Mouse (Mus musculus) spleen, adult 10 weeks (tissue): ENCODE results near the gene Gm18336. TPM values are rescaled to one million over a fixed set of nuclear protein-coding genes. Genes with fewer than 3 reads are reported as not detected.

Experiments used
- polyA plus RNA-seq: library from polyadenylated mRNA; stranded (reverse); fragments of 350-450 nt; fragmentation: Illumina TruSeq; extraction: RNeasy Lipid Tissue Mini Kit (QIAGEN cat#74804); gene quantifications from one replicate; pipeline ENCODE4 v1.2.3, GENCODE M21; 2015; ENCODE audit warnings: low replicate concordance; ENCODE audit not compliant: insufficient read depth

Gm18336 gene
- not detected for polyA plus RNA-seq

DNA sequence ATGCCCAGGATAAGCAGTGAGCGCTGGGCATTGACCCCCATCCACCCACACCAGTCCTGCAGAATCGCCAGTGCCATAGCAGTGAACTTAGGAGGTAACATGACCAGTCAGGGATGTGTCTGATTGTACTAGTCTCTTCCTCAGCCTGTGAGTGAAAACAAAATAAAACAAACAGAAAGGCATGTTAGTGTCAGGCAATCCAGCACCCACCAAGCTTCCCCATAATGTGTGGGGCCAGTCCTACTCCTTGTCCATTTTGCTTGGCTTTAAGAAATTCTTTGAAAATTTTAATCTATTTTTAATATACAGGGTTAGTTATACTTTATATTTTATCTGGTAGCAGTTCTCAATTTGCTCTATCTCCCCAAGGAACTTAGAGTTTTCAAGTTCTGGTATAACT, at the start of gene Gm18336:
Gm18336 (minus strand) TSS at position 101 of the 400 bp plus-strand sequence.

DNA sequence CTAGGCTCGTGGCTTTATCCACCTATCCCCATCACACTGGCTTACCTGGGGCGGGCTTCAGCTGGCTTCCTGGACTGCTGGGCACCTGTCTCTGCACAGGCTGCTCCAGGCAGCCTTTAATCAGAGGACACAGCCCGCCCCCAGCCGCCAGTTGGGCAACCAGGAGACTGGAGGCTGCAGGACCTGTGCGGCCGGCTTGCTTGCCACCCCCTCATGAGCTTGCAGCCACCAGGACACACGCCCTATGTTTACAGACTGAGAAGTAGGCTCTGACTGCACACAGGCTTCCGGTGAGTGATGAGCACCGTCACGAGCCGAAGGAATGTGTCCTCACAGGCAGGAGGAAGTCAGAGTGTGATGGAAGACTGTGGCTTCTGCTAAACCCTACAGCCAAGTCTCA, 36.7 kb upstream of the Gm18336 start, which contains the start of gene Trex2:
Trex2 (minus strand) TSS at position 93 of the 400 bp plus-strand sequence.

DNA sequence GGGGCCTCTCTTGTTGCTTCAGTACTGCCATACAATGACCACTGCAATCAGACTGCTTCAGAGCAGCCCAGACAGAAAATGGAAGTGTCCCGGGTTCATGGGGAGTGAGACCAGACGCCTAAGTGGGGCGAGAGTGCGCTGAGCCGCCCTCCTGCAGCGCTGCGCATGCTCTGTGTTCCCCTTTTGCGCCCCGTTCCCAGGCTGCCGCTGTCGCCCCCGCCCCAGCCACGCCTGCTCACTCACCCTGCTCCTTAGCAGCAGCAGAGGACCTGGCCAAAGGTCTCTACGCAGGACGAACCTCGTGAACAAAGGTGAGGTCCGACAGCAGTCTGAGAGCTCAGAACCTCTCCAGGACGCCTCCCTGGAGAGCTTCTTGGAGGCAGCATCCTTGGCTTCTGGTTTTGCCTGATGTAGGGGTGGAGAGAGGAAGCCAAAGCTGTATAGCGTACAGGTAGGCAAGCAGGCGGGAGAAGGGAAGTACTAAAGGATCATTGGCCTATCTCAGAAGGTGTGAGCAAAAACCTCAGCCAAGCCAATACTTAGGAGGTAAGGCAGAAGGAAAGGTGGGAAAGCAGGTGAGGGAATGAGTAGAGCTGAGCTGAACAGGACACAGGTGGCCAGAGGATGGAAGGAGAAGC, 12.5 kb upstream of the Gm18336 start, which contains the start of gene Zfp92:
Zfp92 (plus strand) TSS at position 217 of the 638 bp plus-strand sequence.

Other genes starting within 250 kb of the Gm18336 start
- not detected for gene Xlr5b, start 249.9 kb downstream of the Gm18336 start, polyA plus RNA-seq
- gene DXBay18, start 249.3 kb downstream of the Gm18336 start, polyA plus RNA-seq: not detected
- not detected for gene Spin2d, start 221.7 kb downstream of the Gm18336 start, polyA plus RNA-seq
- gene Xlr3b, start 206.5 kb downstream of the Gm18336 start, polyA plus RNA-seq: 15.7 TPM
- gene Xlr4b, start 184.4 kb downstream of the Gm18336 start, polyA plus RNA-seq: 72.3 TPM
- gene F8a, start 170.4 kb downstream of the Gm18336 start, polyA plus RNA-seq: 4.5 TPM
- 33.7 TPM for gene Xlr4c, start 155.6 kb downstream of the Gm18336 start, polyA plus RNA-seq
- not detected for gene Xlr3c, start 133.3 kb downstream of the Gm18336 start, polyA plus RNA-seq
- gene Xlr5a, start 105.8 kb downstream of the Gm18336 start, polyA plus RNA-seq: not detected
- not detected for gene Xlr5c, start 105.8 kb downstream of the Gm18336 start, polyA plus RNA-seq
- not detected for gene Gm45015, start 61.9 kb downstream of the Gm18336 start, polyA plus RNA-seq
- 29.0 TPM for gene Zfp275, start 56.1 kb downstream of the Gm18336 start, polyA plus RNA-seq
- not detected for gene Zfp92, start 12.4 kb upstream of the Gm18336 start, polyA plus RNA-seq
- not detected for gene Trex2, start 36.6 kb upstream of the Gm18336 start, polyA plus RNA-seq
- 29.4 TPM for gene Haus7, start 60.3 kb upstream of the Gm18336 start, polyA plus RNA-seq
- gene Bgn, start 84.9 kb upstream of the Gm18336 start, polyA plus RNA-seq: 254 TPM
- gene Atp2b3, start 104.3 kb upstream of the Gm18336 start, polyA plus RNA-seq: not detected
- 0.32 TPM for gene Dusp9, start 240.7 kb upstream of the Gm18336 start, polyA plus RNA-seq